Mouse (Mus musculus): ENCODE measurements around the gene Upf2.
"Not testable (repeated sequence)": the region's sequence is repeated elsewhere in the genome, so short reads cannot be mapped to it uniquely, and the experiment has no call there.

- TF ChIP-seq CTCF (IDR thresholded peaks at IDR 0.05; ENCODE audit: control insufficient read depth, insufficient read depth, insufficient replicate concordance, low read depth, low read length); POLR2A (IDR thresholded peaks at IDR 0.05; ENCODE audit: control insufficient read depth, low read depth, low read length): not testable (repeated sequence)
Observed at GRCm38 (mm10) chr2:5963729-5964128, 12.5 kb downstream of the Upf2 start.
